Mouse (Mus musculus) kidney, adult 11 months (tissue): ENCODE data around the gene Neurl1b.

Experiments
- DNase-seq: peaks from one replicate; pipeline ENCODE4 v3.0.0; 2022

Gene Neurl1b

GRCm38 (mm10) chr17:26405340-26406100, 9.1 kb upstream of the Neurl1b start:
- no peak for DNase-seq

DNA sequence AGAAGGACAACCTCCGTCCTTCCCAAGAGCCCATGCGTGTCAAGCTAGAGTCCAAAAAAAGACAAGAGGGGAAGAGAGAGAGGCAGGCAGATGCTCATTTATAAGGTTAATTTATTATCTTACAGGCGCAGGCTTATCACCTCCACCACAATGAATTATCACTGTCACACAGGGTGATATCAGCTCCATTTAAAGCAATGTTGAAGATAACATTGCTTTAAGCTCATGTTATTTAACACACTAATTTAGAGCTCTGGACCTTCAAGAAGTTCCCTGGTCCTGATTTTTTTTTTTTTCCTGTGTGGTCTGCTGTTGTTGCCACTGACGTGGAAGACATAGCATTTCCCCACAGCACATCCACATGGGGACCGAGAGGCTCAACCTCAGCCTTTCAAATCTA, 1.7 kb upstream of the Neurl1b start:
- DNase-seq, result no peak

GRCm38 (mm10) chr17:26414184-26414522, 476 bp upstream of the Neurl1b start:
- DNase-seq, result no peak

- peak; percentile 28 for DNase-seq
These were observed 781 bp downstream of the Neurl1b start for GRCm38 (mm10) chr17:26415355-26415865.

GRCm38 (mm10) chr17:26416141-26416540, 1.5 kb downstream of the Neurl1b start:
- peak; percentile 21 for DNase-seq

DNA sequence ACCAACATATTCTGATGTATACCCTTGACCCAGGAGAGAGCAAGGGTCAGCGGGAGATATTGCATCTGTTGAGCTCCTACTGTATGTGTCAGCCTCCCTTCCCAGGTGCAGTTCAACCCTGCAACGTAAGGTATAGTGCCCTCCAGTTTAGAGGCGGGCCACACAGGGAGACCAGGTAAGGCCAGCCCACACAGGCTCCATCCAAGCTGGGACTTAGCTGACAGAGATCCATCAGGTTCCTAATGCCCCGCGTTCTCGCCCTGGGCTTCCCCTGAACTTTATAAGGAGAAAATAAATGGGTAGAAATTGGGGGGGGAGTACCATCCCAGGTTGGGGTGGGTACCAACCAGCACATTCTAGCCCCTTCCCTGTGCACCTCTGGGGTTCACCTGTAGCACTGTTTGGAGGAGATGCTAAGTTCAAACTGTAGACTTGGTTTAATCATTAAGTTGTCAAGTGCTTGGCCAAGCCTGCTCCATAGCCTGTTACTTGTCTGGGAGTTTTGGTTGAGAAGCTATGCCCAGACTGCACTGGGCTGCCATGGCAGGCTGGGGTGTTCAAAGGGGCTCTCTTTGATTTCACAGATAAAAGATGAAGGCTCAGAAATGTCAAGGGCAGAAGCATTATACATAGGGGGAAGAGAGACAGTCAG, 3.3 kb downstream of the Neurl1b start:
- peak; percentile 48 for DNase-seq

- peak; percentile 57 for DNase-seq
These were observed 6.0 kb downstream of the Neurl1b start for GRCm38 (mm10) chr17:26420491-26421247.

DNA sequence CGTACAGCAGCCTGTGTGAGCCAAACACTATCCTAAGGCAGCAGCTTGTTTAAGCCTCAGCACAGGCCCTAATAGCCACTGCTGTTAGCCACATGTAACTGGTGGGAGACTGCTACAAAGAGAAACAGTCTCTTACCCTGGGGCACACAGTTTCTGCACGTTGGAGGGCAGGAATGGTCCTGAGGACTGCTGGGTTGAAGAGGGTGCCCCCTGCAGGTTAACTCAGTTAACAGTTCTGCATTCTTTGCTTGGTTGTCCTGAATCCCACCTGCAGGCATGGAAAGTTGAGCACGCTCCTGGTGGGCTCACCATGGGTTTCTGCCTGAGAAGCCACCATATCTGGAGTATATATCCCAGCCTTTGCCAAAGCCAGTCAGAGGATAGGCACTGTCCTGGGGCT, 6.9 kb downstream of the Neurl1b start:
- peak; percentile 55 for DNase-seq

GRCm38 (mm10) chr17:26422390-26422789, 7.8 kb downstream of the Neurl1b start:
- DNase-seq, result peak; percentile 98

GRCm38 (mm10) chr17:26423967-26424641, 9.5 kb downstream of the Neurl1b start:
- DNase-seq, result peak; percentile 91

- DNase-seq, result peak; percentile 90
These were observed 10.5 kb downstream of the Neurl1b start for GRCm38 (mm10) chr17:26424973-26425735.

DNA sequence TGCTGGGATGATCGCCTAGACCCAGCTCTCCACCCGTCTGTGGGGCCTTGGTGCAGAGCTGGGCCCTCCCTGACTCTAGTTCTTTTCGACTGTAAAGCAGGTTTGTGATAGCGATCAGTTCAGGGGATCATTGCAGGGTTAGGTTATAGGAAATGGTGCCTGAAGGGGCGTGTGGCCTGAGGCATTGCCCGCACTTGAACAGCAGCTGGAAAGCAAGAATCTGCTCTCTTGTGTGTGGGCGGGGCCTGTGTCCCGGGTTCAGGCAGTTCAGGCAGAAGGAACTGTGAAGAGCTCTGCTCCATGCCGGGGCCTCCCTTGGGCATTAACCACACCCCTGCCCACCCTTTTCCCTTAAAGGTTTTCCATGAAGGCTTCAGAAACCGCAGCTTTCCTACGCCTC, 18.7 kb downstream of the Neurl1b start:
- no peak for DNase-seq

DNA sequence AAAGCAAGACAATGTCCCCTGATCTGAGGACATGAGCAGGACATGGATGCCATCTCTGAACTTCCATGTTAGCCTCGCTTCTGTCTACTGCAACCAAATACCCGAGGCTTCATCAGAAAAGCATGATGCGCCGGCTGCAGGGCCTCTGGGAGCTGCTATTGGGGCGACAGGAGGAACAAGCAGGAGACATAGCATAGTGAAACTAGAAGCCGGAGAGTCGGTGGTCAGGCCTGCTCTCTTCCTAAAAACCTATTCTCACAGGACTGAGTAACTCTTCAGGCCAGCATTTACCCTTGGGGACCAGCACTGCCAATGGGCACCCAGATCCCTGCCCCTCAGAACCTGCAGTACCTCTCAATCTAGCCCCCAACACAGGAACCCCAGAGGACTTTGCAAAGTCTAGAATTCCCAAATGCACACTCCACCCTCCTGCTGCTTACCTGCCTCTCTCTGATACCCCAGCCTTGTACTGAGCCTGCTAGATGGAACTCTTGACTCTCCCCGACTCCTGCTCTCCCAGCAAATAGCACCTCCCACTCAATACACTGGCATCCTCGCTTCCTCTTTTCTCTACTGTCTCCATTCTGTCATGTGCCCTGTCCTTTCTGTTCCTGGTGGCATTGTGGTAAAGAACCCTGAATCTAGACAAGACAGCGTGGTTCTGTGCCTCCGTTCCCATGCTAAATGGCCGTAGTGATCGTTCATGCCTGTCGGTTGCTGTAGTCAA, 22.6 kb downstream of the Neurl1b start:
- no peak for DNase-seq

- no peak for DNase-seq
These were observed 24.4 kb downstream of the Neurl1b start for GRCm38 (mm10) chr17:26439001-26439400.

GRCm38 (mm10) chr17:26441024-26441423, 26.4 kb downstream of the Neurl1b start:
- DNase-seq, result no peak

GRCm38 (mm10) chr17:26442197-26442596, 27.6 kb downstream of the Neurl1b start:
- DNase-seq, result no peak

GRCm38 (mm10) chr17:26443865-26444264, 29.2 kb downstream of the Neurl1b start:
- DNase-seq, result peak; percentile 59

GRCm38 (mm10) chr17:26449472-26449871, 34.8 kb downstream of the Neurl1b start:
- DNase-seq, result no peak

- DNase-seq, result peak; percentile 78
These were observed 37.1 kb downstream of the Neurl1b start for GRCm38 (mm10) chr17:26451651-26452295.

GRCm38 (mm10) chr17:26452371-26452972, 37.8 kb downstream of the Neurl1b start:
- DNase-seq, result peak; percentile 71
